Mouse (Mus musculus) layer of hippocampus, postnatal 36 days (tissue): ENCODE measurements around the gene Pakap. TPM values are rescaled to one million over a fixed set of nuclear protein-coding genes. Genes with fewer than 3 reads are reported as not detected.

Experiments
- DNase-seq, 2 experiments: peaks; one replicate each; pipeline ENCODE4 v3.0.0; 2022
- total RNA-seq, 2 experiments: library from RNA; stranded (reverse); gene quantifications; 2 replicates each; pipeline ENCODE4 v1.2.3; 2021

Pakap gene
- total RNA-seq, 2 experiments from 2014 or later: 18.3 to 23.7 TPM

- DNase-seq: no peak
These were observed 152.9 kb downstream of the Pakap start for GRCm38 (mm10) chr4:57720869-57721361.

GRCm38 (mm10) chr4:57722296-57722695, 154.3 kb downstream of the Pakap start:
- DNase-seq: no peak

- no peak for DNase-seq
These were observed 155.7 kb downstream of the Pakap start for GRCm38 (mm10) chr4:57723659-57724058.

- no peak for DNase-seq
These were observed 157.6 kb downstream of the Pakap start for GRCm38 (mm10) chr4:57725569-57725968.

GRCm38 (mm10) chr4:57728611-57729183, 160.7 kb downstream of the Pakap start:
- DNase-seq: no peak

- no peak for DNase-seq
These were observed 162.1 kb downstream of the Pakap start for GRCm38 (mm10) chr4:57730047-57730446.

GRCm38 (mm10) chr4:57730801-57731598, 163.0 kb downstream of the Pakap start:
- no peak for DNase-seq

- no peak for DNase-seq
These were observed 164.4 kb downstream of the Pakap start for GRCm38 (mm10) chr4:57732351-57732750.

GRCm38 (mm10) chr4:57733445-57733844, 165.5 kb downstream of the Pakap start:
- DNase-seq: peak in 1 of 2 experiments; percentile 35

GRCm38 (mm10) chr4:57735426-57735825, 167.4 kb downstream of the Pakap start:
- no peak for DNase-seq

- no peak for DNase-seq
These were observed 171.0 kb downstream of the Pakap start for GRCm38 (mm10) chr4:57738856-57739552.

- DNase-seq: no peak
These were observed 175.4 kb downstream of the Pakap start for GRCm38 (mm10) chr4:57743325-57743929.

- DNase-seq: no peak
These were observed 182.7 kb downstream of the Pakap start for GRCm38 (mm10) chr4:57750651-57751050.

GRCm38 (mm10) chr4:57751054-57751453, 183.1 kb downstream of the Pakap start:
- no peak for DNase-seq

- DNase-seq: no peak
These were observed 183.6 kb downstream of the Pakap start for GRCm38 (mm10) chr4:57751566-57751965.

- DNase-seq: no peak
These were observed 187.1 kb downstream of the Pakap start for GRCm38 (mm10) chr4:57755085-57755484.

- peak in 1 of 2 experiments; percentile 43 for DNase-seq
These were observed 190.0 kb downstream of the Pakap start for GRCm38 (mm10) chr4:57757997-57758396.

- no peak for DNase-seq
These were observed 194.4 kb downstream of the Pakap start for GRCm38 (mm10) chr4:57762424-57762823.

- DNase-seq: no peak
These were observed 196.4 kb downstream of the Pakap start for GRCm38 (mm10) chr4:57764392-57764791.

- no peak for DNase-seq
These were observed 196.9 kb downstream of the Pakap start for GRCm38 (mm10) chr4:57764926-57765325.

GRCm38 (mm10) chr4:57765806-57766205, 197.8 kb downstream of the Pakap start:
- no peak for DNase-seq

GRCm38 (mm10) chr4:57769007-57769406, 201.0 kb downstream of the Pakap start:
- no peak for DNase-seq
